Mouse (Mus musculus) layer of hippocampus, postnatal 10 days (tissue): ENCODE results near the gene Nckap5l. TPM values are rescaled to one million over a fixed set of nuclear protein-coding genes. Genes with fewer than 3 reads are reported as not detected.

Experiments used
- DNase-seq, 2 experiments: peaks; one replicate each; pipeline ENCODE4 v3.0.0; 2021; ENCODE audit warnings: low spot score in 2 of 2
- total RNA-seq, 2 experiments: library from RNA; stranded (reverse); gene quantifications; 2 replicates each; pipeline ENCODE4 v1.2.3; 2021

Gene Nckap5l
- total RNA-seq, 2 experiments from 2014 or later, result 32.5 to 38.1 TPM

DNA sequence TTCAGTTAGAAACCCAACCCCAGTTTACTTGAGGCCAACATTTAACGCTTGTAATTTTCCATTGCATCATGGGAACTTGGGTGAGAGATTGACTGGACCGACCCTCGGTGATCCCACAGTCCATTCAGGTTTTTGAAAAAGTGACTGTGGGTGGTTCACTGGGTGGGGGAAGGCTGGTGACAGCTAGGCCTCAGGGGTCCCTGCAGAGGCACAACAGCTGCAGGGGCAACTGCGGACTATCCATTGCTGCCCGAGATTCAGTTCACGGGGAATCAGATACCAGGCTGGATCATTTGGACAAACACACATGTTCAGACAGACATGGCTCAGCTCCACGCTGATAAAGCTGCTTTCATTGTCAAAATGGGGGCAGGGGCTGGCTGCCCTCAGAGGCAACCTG, 26.0 kb downstream of the Nckap5l start:
- DNase-seq, result no peak

- DNase-seq, result no peak
These were observed 26.5 kb downstream of the Nckap5l start for GRCm38 (mm10) chr15:99431063-99431462.

DNA sequence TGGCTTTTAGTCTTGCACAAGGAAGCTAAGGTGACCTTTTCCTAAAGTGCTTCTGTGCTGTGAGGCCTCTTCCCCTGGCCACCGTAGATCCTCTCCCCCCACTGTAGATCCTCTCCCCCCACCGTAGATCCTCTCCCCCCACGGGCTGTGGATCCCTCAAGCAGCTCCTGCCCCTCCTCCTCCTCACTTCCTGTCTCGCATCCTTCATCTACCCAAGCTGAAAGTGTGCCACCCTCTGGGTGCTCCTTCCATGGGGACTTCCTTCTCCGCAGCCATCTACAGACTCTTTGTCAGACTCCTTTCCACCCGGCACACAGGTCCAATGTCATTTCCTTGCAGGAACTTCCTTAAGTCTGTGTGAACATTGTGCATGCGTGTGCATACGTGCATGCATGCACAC, 27.2 kb downstream of the Nckap5l start:
- DNase-seq, result no peak

GRCm38 (mm10) chr15:99423884-99424283, 33.7 kb downstream of the Nckap5l start:
- no peak for DNase-seq

GRCm38 (mm10) chr15:99423131-99423530, 34.4 kb downstream of the Nckap5l start:
- no peak for DNase-seq

- DNase-seq, result no peak
These were observed 35.0 kb downstream of the Nckap5l start for GRCm38 (mm10) chr15:99422551-99422950.

DNA sequence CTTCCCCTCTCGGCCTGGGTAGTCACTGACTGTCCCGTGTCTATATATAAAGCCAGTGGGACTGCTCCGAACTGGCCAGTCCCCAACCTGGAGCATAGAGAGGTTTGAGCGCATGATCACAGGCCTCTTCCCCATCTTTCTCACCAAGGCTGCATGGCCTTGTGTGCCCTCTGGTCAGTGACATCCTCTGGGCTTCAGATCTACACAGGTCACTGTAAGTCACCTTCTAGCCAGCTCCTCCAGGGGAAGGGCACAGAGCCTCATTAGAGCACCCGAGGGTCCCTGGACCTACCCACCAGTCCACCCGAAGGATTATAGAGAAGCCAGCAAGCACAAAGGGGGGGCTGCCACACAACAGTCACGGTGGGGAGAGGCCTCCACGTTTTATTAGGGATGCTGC, 35.9 kb downstream of the Nckap5l start:
- DNase-seq, result no peak

DNA sequence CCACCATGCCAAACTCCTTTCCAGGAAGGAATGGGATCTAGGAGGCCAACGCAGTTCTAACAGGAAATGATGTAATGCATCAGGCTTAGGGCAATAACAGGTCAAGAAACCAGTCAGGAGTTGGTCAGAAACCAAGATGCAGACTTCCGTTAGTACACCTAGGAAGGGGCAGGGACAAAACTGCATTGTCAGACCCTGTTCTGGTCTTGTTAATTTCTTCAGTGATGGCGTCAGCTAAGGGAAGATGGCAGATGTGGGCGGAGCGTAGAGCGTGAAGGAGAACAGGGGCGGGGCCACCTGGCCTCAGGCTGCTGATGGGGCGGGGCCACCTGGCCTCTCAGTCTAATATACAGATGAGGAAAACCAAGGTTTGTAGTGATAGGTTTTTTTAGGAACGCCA, 36.4 kb downstream of the Nckap5l start:
- no peak for DNase-seq

DNA sequence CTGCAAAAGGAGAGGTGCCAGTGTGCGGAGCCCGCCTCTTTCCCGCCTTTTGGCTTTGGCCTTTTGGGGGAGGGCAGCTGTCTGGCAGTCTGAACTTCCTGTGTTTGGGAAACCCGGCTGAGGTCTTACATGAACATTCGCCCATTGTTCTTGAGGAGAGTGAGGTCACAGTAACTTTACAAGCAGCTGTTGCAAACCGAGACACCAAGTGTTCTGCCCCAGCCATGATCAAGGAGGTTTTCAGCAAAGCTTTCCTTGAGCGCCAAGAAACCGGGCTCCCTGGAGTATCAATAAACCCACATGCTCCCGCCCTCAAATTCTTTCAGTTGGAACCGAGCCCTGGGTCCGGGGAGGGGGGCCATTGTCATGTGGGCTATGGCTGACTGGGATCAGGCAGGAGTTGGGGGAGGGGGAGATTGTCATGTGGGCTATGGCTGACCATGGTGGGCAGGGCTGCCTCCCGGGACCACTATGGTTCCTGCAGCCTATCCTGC, 37.0 kb downstream of the Nckap5l start:
- peak; percentile 59 to 65 for DNase-seq

DNA sequence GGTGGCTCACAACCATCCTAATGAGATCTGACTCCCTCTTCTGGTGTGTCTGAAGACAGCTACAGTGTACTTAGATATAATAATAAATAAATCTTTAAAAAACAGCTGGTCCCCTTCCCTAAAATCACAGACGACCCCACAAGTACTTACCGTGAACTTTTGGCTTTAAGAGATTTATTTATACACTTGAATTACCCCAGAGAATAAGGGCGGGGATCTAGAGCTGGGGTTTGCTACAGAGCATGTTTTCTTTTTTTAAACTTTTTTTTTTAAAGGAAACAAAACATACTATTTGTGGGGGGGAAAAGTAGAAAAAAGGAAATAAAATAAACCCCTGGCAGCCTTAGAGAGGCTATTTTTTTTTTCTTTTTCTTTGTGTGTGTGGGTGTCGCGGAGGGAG, 37.4 kb downstream of the Nckap5l start:
- DNase-seq, result no peak

DNA sequence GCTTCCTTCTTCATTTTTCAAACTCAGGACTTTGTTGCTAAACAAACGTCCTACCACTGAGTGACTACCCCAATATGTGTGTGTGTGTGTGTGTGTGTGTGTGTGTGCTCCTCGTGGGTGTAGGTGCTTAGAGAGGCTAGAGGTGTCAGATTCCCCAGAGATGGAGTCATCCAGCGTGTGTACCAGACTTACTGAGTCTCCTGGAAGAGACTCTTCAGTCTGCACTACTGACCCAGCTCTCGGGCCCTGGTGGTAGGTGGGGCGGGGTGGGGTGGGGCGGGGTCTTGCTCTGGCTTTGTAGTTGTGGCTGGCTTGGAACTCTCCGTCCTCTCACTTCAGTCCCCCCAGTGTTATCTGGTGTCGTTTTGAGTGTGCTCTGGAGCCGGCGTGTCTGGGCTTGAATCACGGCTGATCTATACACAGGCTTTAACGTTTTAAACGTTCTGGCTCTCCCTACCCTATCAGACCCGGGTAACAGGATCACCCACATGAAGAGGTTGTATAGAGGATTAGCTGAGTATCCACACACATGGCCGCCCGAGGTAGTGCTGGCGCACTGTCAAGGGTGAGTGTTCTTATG, 39.8 kb downstream of the Nckap5l start:
- DNase-seq, result no peak

GRCm38 (mm10) chr15:99416957-99417356, 40.6 kb downstream of the Nckap5l start:
- DNase-seq, result no peak

GRCm38 (mm10) chr15:99416348-99416882, 41.1 kb downstream of the Nckap5l start:
- DNase-seq, result peak; percentile 90

DNA sequence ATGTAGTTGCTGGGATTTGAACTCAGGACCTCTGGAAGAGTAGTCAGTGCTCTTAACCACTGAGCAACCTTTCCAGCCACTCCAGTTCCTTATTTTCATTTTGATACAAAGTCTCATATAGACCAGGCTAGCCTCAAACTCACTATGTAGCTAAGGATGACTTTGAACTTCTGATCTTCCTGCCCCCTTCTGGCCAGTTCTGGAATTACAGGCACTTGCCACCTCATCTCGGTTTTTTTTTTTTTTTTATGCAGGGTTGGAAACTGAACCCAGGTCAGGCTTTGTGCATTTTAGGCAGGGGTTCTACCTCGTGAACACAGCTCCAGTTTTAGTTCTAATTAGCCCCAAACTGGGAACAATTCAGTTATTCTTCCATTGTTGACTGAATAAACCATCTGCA, 41.8 kb downstream of the Nckap5l start:
- DNase-seq, result peak; percentile 61 to 66

DNA sequence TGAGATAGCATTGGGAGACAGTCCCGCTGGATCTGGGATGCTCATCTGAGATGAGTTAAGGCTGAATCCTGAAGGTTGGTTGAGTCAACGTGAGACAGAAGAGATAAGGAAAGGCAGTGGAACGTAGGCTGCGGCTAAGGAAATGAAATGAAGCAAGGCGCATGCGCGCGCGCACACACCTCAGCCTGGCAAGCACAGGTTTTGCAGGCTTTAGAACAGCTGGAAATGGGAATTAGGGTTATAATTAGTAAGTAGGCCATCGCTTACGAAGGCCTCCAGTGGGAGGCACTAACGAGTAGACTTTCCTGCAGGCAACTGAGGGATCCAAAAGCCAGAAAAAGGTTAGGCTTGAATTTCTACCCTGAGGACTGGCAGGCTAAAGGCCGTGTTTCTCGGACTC, 45.8 kb downstream of the Nckap5l start:
- DNase-seq, result no peak

GRCm38 (mm10) chr15:99408845-99409244, 48.7 kb downstream of the Nckap5l start:
- DNase-seq, result no peak

DNA sequence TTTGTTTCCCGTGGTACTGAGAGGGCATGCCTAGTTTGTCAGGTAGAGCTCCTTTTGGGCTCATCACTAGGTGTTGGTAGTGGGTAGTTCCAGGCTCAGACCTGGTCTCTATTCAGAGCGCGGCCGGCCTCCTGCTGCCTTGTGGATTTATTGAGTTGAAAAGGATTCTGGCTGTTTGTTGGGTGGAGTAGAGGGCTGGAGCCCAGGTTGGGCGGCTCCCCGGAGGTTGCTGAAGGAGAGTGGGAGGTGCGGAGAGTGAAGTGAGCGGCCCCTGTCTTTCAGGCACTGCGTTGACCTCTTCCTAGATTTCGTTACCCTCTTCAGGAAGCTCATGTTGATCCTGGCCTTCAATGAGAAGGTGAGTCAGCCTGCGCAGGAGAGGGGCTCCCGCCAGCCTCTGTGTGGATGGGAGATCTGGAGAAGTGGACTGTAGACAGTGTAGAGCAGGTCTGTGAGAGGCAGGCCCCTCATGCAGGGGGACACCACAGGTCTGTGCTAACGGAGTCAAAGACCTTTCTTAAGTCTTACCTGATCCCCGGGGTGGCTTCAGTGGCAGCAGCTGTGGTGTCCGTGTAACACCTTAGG, 50.5 kb downstream of the Nckap5l start:
- DNase-seq, result no peak

- DNase-seq, result no peak
These were observed 52.4 kb downstream of the Nckap5l start for GRCm38 (mm10) chr15:99405150-99405549.

DNA sequence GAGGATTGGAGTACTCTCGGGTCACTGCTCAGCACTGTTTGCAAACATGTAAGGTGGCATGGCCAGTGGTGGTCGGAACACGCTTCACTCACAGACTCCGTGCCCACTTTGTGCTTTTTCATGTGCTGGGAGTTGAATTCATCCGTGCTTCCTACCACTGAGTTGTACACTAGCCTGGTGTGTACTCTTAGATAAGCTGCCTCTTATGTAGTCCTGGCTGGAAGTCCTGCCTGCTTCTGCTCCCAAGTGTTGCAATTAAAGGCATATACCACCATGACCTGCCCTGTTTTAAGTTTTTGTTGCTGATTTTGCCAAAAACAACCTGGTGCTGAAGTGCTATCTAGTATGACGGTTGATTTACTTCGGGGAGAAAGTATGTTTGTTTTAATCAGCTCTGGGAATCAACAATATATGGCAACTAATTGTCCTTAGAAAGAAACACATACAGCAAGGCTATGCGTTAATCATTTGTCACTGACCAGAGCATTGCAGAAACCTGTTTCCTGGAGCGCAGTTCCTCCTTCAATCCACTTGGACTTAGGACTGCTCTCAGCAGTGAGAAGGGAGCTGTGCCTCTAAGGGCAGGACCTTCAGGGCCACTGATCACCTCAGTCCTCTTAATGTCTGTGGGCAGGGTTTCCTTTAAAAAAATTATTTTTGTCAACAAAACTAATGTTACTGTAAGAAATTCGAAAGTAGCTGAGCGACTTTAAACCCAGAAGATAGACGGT, 54.2 kb downstream of the Nckap5l start:
- DNase-seq, result no peak

GRCm38 (mm10) chr15:99400602-99401001, 56.9 kb downstream of the Nckap5l start:
- no peak for DNase-seq

DNA sequence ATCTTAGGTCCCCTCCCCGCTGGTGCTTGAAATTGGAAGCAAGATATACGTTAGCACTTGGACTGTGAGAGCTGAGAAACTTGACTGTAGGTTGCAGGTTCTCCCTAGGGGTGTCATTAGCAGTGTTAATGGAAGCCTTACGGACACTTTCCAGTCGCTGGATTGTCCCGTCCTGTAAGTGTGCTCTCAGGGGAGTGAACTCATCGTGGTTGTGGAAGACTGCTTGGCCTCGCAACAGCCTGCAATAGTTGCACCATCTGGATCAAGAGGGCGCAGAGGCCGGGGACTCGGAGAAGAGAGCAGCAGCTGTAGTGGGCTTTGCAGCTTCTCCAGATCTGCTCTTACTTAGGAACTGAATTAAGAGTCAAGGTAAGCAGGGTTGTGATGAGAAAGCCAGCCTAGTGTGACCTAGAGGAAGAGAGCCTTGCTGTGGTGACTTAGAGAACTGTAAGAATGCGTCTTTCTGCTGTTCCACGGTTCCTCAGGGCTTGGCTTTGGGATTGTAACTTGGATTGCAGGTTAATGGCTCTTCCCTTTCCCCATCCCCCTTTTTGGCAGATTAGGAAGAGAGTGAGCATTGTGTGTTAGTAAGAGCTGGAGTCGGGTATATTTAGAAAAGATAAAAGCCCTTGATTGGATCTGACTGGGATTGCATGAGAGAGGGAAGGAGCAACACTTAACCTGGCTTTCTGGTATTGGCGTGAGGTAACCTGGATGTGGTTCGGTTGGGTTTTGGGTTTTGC, 57.9 kb downstream of the Nckap5l start:
- no peak for DNase-seq

GRCm38 (mm10) chr15:99397622-99398021, 59.9 kb downstream of the Nckap5l start:
- DNase-seq, result no peak
